Mouse (Mus musculus): ENCODE results near the gene Slx1b. TPM values are rescaled to one million over a fixed set of nuclear protein-coding genes. Genes with fewer than 3 reads are reported as not detected.

Slx1b gene
- total and polyA plus RNA-seq, 2 experiments, result 4.1 to 15.4 TPM

GRCm38 (mm10) chr7:126701559-126702357, 6.2 kb upstream of the Slx1b start:
- Histone ChIP-seq H3K4me1 (ENCODE audit: control insufficient read depth, insufficient read depth, low read length) (peaks cover 3% of the 10 kb centered on the region; the same call in 1 of the 2 replicates), H3K27me3 (ENCODE audit: control insufficient read depth, insufficient read depth, low read length) (peaks cover 8% of the 10 kb centered on the region; the same call in 1 of the 2 replicates), H3K36me3 (ENCODE audit: control insufficient read depth, insufficient read depth, low read length) (no peaks in the 10 kb centered on the region), H3K79me2 (ENCODE audit: control insufficient read depth, insufficient read depth, low read length) (no peaks in the 10 kb centered on the region), H3K9ac (ENCODE audit: low read depth, low read length) (no peak overlapping the region), H3K27ac (replicated peaks; ENCODE audit: insufficient read depth, low read depth, low read length) (no peak overlapping the region), H3K4me3 (ENCODE audit: insufficient read depth, low read depth, low read length) (peak overlapping the region; percentile 2; the same call in 1 of the 2 replicates)
- DNase-seq (ENCODE audit: extremely low read depth, low read depth, low spot score), result no peak
- WGBS, result 58% methylated on average over 24 of the region's 24 CpGs
- TF ChIP-seq POLR2A (IDR thresholded peaks at IDR 0.05; ENCODE audit: extremely low read depth, insufficient read depth, low read length) (no peak), CTCF (IDR thresholded peaks at IDR 0.05; ENCODE audit: low read depth, low read length) (no peak)

- peak; percentile 95 for TF ChIP-seq CTCF (IDR thresholded peaks at IDR 0.05; ENCODE audit: low read depth, low read length)
- TF ChIP-seq POLR2A (IDR thresholded peaks at IDR 0.05; ENCODE audit: extremely low read depth, insufficient read depth, low read length), result no peak
- Histone ChIP-seq H3K4me3 (ENCODE audit: insufficient read depth, low read depth, low read length) (peak overlapping the region; percentile 1; the same call in 1 of the 2 replicates), H3K4me1 (ENCODE audit: control insufficient read depth, insufficient read depth, low read length) (peaks cover 6% of the 10 kb centered on the region; the same call in 1 of the 2 replicates), H3K9ac (ENCODE audit: low read depth, low read length) (0 out of 2 replicates have a peak overlapping the region, but pooled peaks have one; percentile 14), H3K27ac (replicated peaks; ENCODE audit: insufficient read depth, low read depth, low read length) (no peak overlapping the region), H3K27me3 (ENCODE audit: control insufficient read depth, insufficient read depth, low read length) (peaks cover 8% of the 10 kb centered on the region; the same call in 1 of the 2 replicates), H3K79me2 (ENCODE audit: control insufficient read depth, insufficient read depth, low read length) (peaks cover 4% of the 10 kb centered on the region; the same call in 1 of the 2 replicates), H3K36me3 (ENCODE audit: control insufficient read depth, insufficient read depth, low read length) (no peaks in the 10 kb centered on the region)
- peak; percentile 54 for DNase-seq (ENCODE audit: extremely low read depth, low read depth, low spot score)
- WGBS, result under 1% methylated on average over 11 of the region's 11 CpGs
Observed at GRCm38 (mm10) chr7:126701070-126701469, 5.5 kb upstream of the Slx1b start.

- no peak for TF ChIP-seq CTCF (IDR thresholded peaks at IDR 0.05; ENCODE audit: low read depth, low read length)
- no peak for TF ChIP-seq POLR2A (IDR thresholded peaks at IDR 0.05; ENCODE audit: extremely low read depth, insufficient read depth, low read length)
- Histone ChIP-seq H3K27ac (replicated peaks; ENCODE audit: insufficient read depth, low read depth, low read length) (no peak overlapping the region), H3K4me1 (ENCODE audit: control insufficient read depth, insufficient read depth, low read length) (peaks cover 6% of the 10 kb centered on the region; the same call in 1 of the 2 replicates), H3K79me2 (ENCODE audit: control insufficient read depth, insufficient read depth, low read length) (peaks cover 7% of the 10 kb centered on the region; the same call in 1 of the 2 replicates), H3K4me3 (ENCODE audit: insufficient read depth, low read depth, low read length) (peak overlapping the region; percentile 1; the same call in 1 of the 2 replicates), H3K9ac (ENCODE audit: low read depth, low read length) (0 out of 2 replicates have a peak overlapping the region, but pooled peaks have one; percentile 14), H3K36me3 (ENCODE audit: control insufficient read depth, insufficient read depth, low read length) (no peaks in the 10 kb centered on the region), H3K27me3 (ENCODE audit: control insufficient read depth, insufficient read depth, low read length) (peaks cover 8% of the 10 kb centered on the region; the same call in 1 of the 2 replicates)
- DNase-seq (ENCODE audit: extremely low read depth, low read depth, low spot score), result no peak
- 82% methylated on average over 25 of the region's 25 CpGs for WGBS
Observed at GRCm38 (mm10) chr7:126700063-126701015, 4.8 kb upstream of the Slx1b start.

DNA sequence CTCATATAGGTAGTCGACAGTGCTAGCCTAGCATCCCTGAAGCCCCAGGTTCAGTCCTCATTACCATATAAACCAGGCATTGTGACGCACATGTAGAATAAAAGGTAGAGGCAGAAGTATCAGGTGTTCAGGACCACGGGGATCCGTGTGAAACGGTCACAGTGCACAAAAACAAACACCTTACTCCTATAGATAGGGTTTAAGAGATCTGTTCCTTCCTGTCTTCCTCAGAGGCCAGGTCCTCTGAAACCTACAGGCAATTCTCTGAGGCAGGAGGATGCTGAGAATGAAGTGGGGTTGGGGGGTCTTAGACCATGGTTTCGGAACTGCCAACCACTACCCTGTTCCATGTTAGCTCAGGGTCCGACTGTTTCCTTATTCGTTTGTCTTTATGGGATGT, 2.3 kb upstream of the Slx1b start:
- Histone ChIP-seq H3K27me3 (ENCODE audit: control insufficient read depth, insufficient read depth, low read length) (no peaks in the 10 kb centered on the region), H3K9ac (ENCODE audit: low read depth, low read length) (no peak overlapping the region), H3K79me2 (ENCODE audit: control insufficient read depth, insufficient read depth, low read length) (peaks cover 7% of the 10 kb centered on the region; the same call in 1 of the 2 replicates), H3K4me1 (ENCODE audit: control insufficient read depth, insufficient read depth, low read length) (peaks cover 11% of the 10 kb centered on the region), H3K4me3 (ENCODE audit: insufficient read depth, low read depth, low read length) (no peak overlapping the region), H3K27ac (replicated peaks; ENCODE audit: insufficient read depth, low read depth, low read length) (no peak overlapping the region), H3K36me3 (ENCODE audit: control insufficient read depth, insufficient read depth, low read length) (no peaks in the 10 kb centered on the region)
- TF ChIP-seq POLR2A (IDR thresholded peaks at IDR 0.05; ENCODE audit: extremely low read depth, insufficient read depth, low read length) (no peak), CTCF (IDR thresholded peaks at IDR 0.05; ENCODE audit: low read depth, low read length) (no peak)
- 92% methylated on average over 8 of the region's 8 CpGs for WGBS
- DNase-seq (ENCODE audit: extremely low read depth, low read depth, low spot score), result no peak

- WGBS, result 82% methylated on average over 3 of the region's 3 CpGs
- H3K36me3 ChIP-seq (ENCODE audit: control insufficient read depth, insufficient read depth, low read length), result no peaks in the 10 kb centered on the region
- H3K27ac ChIP-seq (replicated peaks; ENCODE audit: insufficient read depth, low read depth, low read length), result no peak overlapping the region
- TF ChIP-seq POLR2A (IDR thresholded peaks at IDR 0.05; ENCODE audit: extremely low read depth, insufficient read depth, low read length), result no peak
- no peak for TF ChIP-seq CTCF (IDR thresholded peaks at IDR 0.05; ENCODE audit: low read depth, low read length)
- peaks cover 7% of the 10 kb centered on the region; the same call in 1 of the 2 replicates for H3K79me2 ChIP-seq (ENCODE audit: control insufficient read depth, insufficient read depth, low read length)
- no peak overlapping the region for H3K9ac ChIP-seq (ENCODE audit: low read depth, low read length)
- H3K4me3 ChIP-seq (ENCODE audit: insufficient read depth, low read depth, low read length), result no peak overlapping the region
- DNase-seq (ENCODE audit: extremely low read depth, low read depth, low spot score), result no peak
- H3K4me1 ChIP-seq (ENCODE audit: control insufficient read depth, insufficient read depth, low read length), result peaks cover 11% of the 10 kb centered on the region
- no peaks in the 10 kb centered on the region for H3K27me3 ChIP-seq (ENCODE audit: control insufficient read depth, insufficient read depth, low read length)
Observed at GRCm38 (mm10) chr7:126696886-126697285, 1.3 kb upstream of the Slx1b start.
